Mouse (Mus musculus) embryonic facial prominence, embryonic 14.5 days (tissue): ENCODE measurements around the gene Edn1. TPM values are rescaled to one million over a fixed set of nuclear protein-coding genes. Genes with fewer than 3 reads are reported as not detected.

Experiments used
- ATAC-seq: fragments of 200-750 bp; cut with Nextera tagmentation; 2 replicates; pipeline ENCODE4 v1.8.0; 2017; ENCODE audit warnings: low read depth, moderate number of reproducible peaks, moderate TSS enrichment
- DNase-seq: peaks from one replicate; pipeline ENCODE4 v3.0.0-alpha.2; 2015; ENCODE audit warnings: low spot score
- H3K27ac ChIP-seq: fragments of 300-500 bp; sonication (generic); replicated peaks from 2 replicates; pipeline ENCODE4 v1.5.1; 2014; ENCODE audit warnings: low read depth, mild to moderate bottlenecking, low read length, moderate library complexity
- H3K27me3 ChIP-seq: fragments of 300-500 bp; sonication (generic); replicated peaks from 2 replicates; pipeline ENCODE4 v1.6.1; 2014; ENCODE audit warnings: low read length; ENCODE audit not compliant: control insufficient read depth, insufficient read depth
- H3K36me3 ChIP-seq: fragments of 300-500 bp; sonication (generic); 2 replicates; pipeline ENCODE4 v1.6.1; 2014; ENCODE audit warnings: low read length, mixed read lengths; ENCODE audit not compliant: control insufficient read depth, insufficient read depth
- H3K4me1 ChIP-seq: fragments of 300-500 bp; sonication (generic); 2 replicates; pipeline ENCODE4 v1.6.1; 2014; ENCODE audit warnings: antibody characterized with exemption, low read length; ENCODE audit not compliant: control insufficient read depth, insufficient read depth
- H3K4me2 ChIP-seq: fragments of 300-500 bp; sonication (generic); 2 replicates; pipeline ENCODE4 v1.6.1; 2014; ENCODE audit warnings: low read depth, mild to moderate bottlenecking, low read length, moderate library complexity, mixed read lengths
- H3K4me3 ChIP-seq: fragments of 300-500 bp; sonication (generic); 2 replicates; pipeline ENCODE4 v1.5.1; 2014; ENCODE audit warnings: low read depth, mild to moderate bottlenecking, low read length
- H3K9ac ChIP-seq: fragments of 300-500 bp; sonication (generic); 2 replicates; pipeline ENCODE4 v1.6.1; 2014; ENCODE audit warnings: low read depth, mild to moderate bottlenecking, low read length, moderate library complexity, mixed read lengths
- H3K9me3 ChIP-seq: fragments of 300-500 bp; sonication (generic); 2 replicates; pipeline ENCODE4 v1.6.1; 2016; ENCODE audit warnings: low read length; ENCODE audit not compliant: control insufficient read depth
- WGBS: fragments of 180-500 bp; shearing (Covaris S2); extraction: QIAGEN DNeasy Blood & Tissue Kit; methylation state at CpG from one replicate; pipeline ENCODE4 v1.1.7; 2014; 5-methylcytosine and 5-hydroxymethylcytosine counted together
- polyA plus RNA-seq: library from polyadenylated mRNA; unstranded; fragments of >200 nt; fragmentation: Nextera tagmentation; extraction: Ambion mirVana; gene quantifications from 2 replicates; pipeline ENCODE4 v1.2.1, GENCODE M21; 2014

The Edn1 gene
- polyA plus RNA-seq, 1 experiment from 2014 or later, result 2.4 TPM

DNA sequence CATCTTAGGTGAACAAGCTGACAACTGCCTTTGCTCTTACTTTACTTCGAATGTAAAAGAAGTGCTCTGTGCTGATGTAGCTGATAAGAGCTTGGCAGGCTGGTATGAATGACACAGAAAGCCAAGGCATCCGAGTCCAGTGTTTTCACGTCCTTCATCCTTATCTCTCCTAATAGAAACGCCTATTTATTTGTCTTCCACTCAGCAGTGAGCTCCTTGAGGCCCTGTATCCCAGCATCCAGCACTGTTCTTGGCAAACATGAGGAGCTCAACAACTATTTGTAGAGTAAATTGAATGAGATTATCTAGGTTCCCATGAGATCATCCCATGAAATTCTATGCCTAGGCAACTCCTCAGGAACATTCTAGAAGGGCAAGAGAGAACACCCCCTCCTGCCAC is 35.1 kb downstream of the Edn1 start:
- Histone ChIP-seq H3K4me3 (no peak overlapping the region), H3K9ac (no peak overlapping the region), H3K4me1 (no peaks in the 10 kb centered on the region), H3K4me2 (no peak overlapping the region), H3K27ac (no peak overlapping the region), H3K9me3 (no peaks in the 10 kb centered on the region), H3K27me3 (no peaks in the 10 kb centered on the region), H3K36me3 (no peaks in the 10 kb centered on the region)
- WGBS, result 58% methylated on average over 4 of the region's 4 CpGs
- DNase-seq, result no peak
- no peak for ATAC-seq

DNA sequence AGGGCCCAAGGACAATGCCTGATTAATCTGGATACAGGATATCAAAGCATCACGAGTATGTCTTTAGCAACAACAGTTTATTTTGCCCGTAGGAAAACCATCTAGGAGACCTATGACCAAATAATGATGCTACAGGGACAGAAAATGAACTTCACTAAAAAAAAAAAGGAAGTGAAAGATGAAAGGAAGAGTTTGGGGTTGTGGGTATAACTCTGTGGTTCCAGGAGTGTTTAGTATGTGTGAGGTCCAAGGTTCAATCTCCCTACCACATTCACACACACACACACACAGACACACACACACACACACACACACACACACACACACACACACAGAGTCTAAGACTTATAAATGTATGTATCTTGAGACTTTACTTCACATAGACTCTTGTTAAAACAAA is 35.8 kb downstream of the Edn1 start:
- WGBS, result 74% methylated on average over 2 of the region's 2 CpGs
- DNase-seq, result no peak
- ATAC-seq, result no peak

GRCm38 (mm10) chr13:42339466-42339865 is 38.2 kb downstream of the Edn1 start:
- ATAC-seq (no peak), DNase-seq (no peak)
- WGBS, result 83% methylated on average over 2 of the region's 2 CpGs

More for the DNA sequence above, 35.8 kb downstream of the Edn1 start:
- no peaks in the 10 kb centered on the region for H3K9me3 ChIP-seq
- H3K27ac ChIP-seq, result no peak overlapping the region
- H3K27me3 ChIP-seq, result no peaks in the 10 kb centered on the region
- H3K9ac ChIP-seq, result no peak overlapping the region
- no peak overlapping the region for H3K4me2 ChIP-seq
- H3K4me3 ChIP-seq, result no peak overlapping the region
- no peaks in the 10 kb centered on the region for H3K4me1 ChIP-seq
- H3K36me3 ChIP-seq, result no peaks in the 10 kb centered on the region

GRCm38 (mm10) chr13:42341871-42342532 is 40.7 kb downstream of the Edn1 start:
- Histone ChIP-seq H3K4me3 (no peak overlapping the region), H3K4me2 (no peak overlapping the region), H3K9me3 (no peaks in the 10 kb centered on the region), H3K27me3 (no peaks in the 10 kb centered on the region), H3K9ac (no peak overlapping the region), H3K4me1 (no peaks in the 10 kb centered on the region), H3K36me3 (no peaks in the 10 kb centered on the region), H3K27ac (no peak overlapping the region)
- no peak for ATAC-seq
- WGBS, result 82% methylated on average over 2 of the region's 2 CpGs
- no peak for DNase-seq

More at GRCm38 (mm10) chr13:42339466-42339865, 38.2 kb downstream of the Edn1 start:
- Histone ChIP-seq H3K4me1 (no peaks in the 10 kb centered on the region), H3K27me3 (no peaks in the 10 kb centered on the region), H3K4me3 (no peak overlapping the region), H3K36me3 (no peaks in the 10 kb centered on the region), H3K9me3 (no peaks in the 10 kb centered on the region), H3K9ac (no peak overlapping the region), H3K27ac (no peak overlapping the region), H3K4me2 (no peak overlapping the region)

DNA sequence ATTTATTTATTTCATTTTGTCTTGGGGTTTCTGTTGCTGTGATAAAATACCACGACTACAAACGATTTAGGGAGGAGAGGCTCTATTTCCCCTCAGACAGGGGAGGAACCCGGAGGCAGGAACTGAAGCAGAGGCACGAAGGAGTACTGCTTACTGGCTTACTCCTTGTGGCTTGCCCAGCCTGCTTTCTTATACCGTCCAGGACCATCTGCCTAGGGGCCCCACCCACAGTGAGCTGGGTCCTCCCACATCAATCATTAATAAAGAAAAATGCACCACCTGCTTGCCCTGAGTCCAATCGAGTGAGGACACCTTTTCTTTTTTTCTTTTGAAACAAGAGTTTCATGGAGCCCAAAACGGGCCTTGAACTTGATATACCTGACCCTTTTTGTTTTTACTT is 44.2 kb downstream of the Edn1 start:
- Histone ChIP-seq H3K27me3 (no peaks in the 10 kb centered on the region), H3K9me3 (no peaks in the 10 kb centered on the region), H3K4me2 (no peak overlapping the region), H3K27ac (no peak overlapping the region), H3K4me3 (no peak overlapping the region), H3K9ac (no peak overlapping the region), H3K4me1 (no peaks in the 10 kb centered on the region), H3K36me3 (no peaks in the 10 kb centered on the region)
- no peak for DNase-seq
- ATAC-seq, result no peak
- 81% methylated on average over 7 of the region's 7 CpGs for WGBS

DNA sequence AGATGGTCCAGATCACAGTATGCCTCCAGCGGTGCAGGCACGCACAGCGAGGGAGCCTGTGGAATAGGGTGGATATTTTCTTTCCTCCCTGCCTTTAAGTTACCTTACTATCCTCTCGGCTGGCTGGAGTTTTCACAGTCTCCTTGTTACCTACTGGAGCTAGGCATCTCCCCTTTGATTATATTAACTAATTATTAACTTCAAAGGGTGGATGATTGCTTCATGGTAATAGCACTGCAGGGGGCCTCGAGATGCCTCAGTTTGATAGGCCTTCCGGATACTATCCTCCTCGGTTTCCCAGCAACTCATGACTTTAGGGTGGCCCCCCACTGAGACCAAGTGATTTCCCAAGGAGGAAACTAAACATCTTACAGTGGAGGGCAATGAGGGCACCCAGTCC is 45.1 kb downstream of the Edn1 start:
- WGBS, result 65% methylated on average over 7 of the region's 7 CpGs
- no peaks in the 10 kb centered on the region for H3K4me1 ChIP-seq
- H3K9ac ChIP-seq, result no peak overlapping the region
- DNase-seq (no peak), ATAC-seq (no peak)
- H3K4me2 ChIP-seq, result no peak overlapping the region
- no peaks in the 10 kb centered on the region for H3K36me3 ChIP-seq
- no peak overlapping the region for H3K27ac ChIP-seq
- no peaks in the 10 kb centered on the region for H3K27me3 ChIP-seq
- no peaks in the 10 kb centered on the region for H3K9me3 ChIP-seq
- no peak overlapping the region for H3K4me3 ChIP-seq

GRCm38 (mm10) chr13:42351675-42352074 is 50.4 kb downstream of the Edn1 start:
- Histone ChIP-seq H3K9ac (no peak overlapping the region), H3K27ac (no peak overlapping the region), H3K4me3 (no peak overlapping the region), H3K36me3 (no peaks in the 10 kb centered on the region), H3K9me3 (no peaks in the 10 kb centered on the region), H3K4me1 (no peaks in the 10 kb centered on the region), H3K4me2 (no peak overlapping the region), H3K27me3 (no peaks in the 10 kb centered on the region)
- DNase-seq, result no peak
- no peak for ATAC-seq
- WGBS, result 74% methylated on average over 7 of the region's 7 CpGs

Other genes with a start within 250 kb of the Edn1 start
- 10.9 and 11.3 TPM in 2 replicates for gene Hivep1, start 249.5 kb upstream of the Edn1 start, polyA plus RNA-seq